Mouse (Mus musculus): ENCODE results near the gene Zfp280b. TPM values are rescaled to one million over a fixed set of nuclear protein-coding genes. Genes with fewer than 3 reads are reported as not detected.
"Not testable (repeated sequence)": the region's sequence is repeated elsewhere in the genome, so short reads cannot be mapped to it uniquely, and the experiment has no call there.

Zfp280b gene
- polyA plus RNA-seq, 1 experiment from 2014 or later, result 28.5 TPM

GRCm38 (mm10) chr10:76067674-76068613 lies 35.5 kb downstream of the Zfp280b start:
- H3K36me3 ChIP-seq, result no peaks in the 10 kb centered on the region
- peaks cover 4% of the 10 kb centered on the region; the same call in 1 of the 2 replicates for H3K4me1 ChIP-seq (replicated peaks)
- H3K9me3 ChIP-seq, result no peaks in the 10 kb centered on the region
- 0 out of 2 replicates have a peak overlapping the region, but pooled peaks have one; percentile 3 for H3K4me2 ChIP-seq
- H3K9ac ChIP-seq (replicated peaks), result no peak overlapping the region
- no peak overlapping the region for H3K4me3 ChIP-seq (replicated peaks)
- ATAC-seq (ENCODE audit: insufficient number of reproducible peaks, insufficient read depth, low FRiP score, low TSS enrichment, low read depth), result no peak
- H3K27ac ChIP-seq, result no peak overlapping the region
- 34% methylated on average over 12 of the region's 12 CpGs for whole genome bisulfite sequencing
- H3K27me3 ChIP-seq, result no peaks in the 10 kb centered on the region

- not testable (repeated sequence) for H3K4me2 ChIP-seq; H3K36me3 ChIP-seq; H3K4me3 ChIP-seq (replicated peaks); H3K4me1 ChIP-seq (replicated peaks); H3K27ac ChIP-seq; H3K27me3 ChIP-seq; H3K9ac ChIP-seq (replicated peaks); H3K9me3 ChIP-seq; ATAC-seq (ENCODE audit: insufficient number of reproducible peaks, insufficient read depth, low FRiP score, low TSS enrichment, low read depth)
- 93% methylated on average over 5 of the region's 5 CpGs for WGBS
These were observed 39.6 kb downstream of the Zfp280b start for GRCm38 (mm10) chr10:76072080-76072479.

GRCm38 (mm10) chr10:76077008-76077407 lies 44.6 kb downstream of the Zfp280b start:
- not testable (repeated sequence) for H3K4me2 ChIP-seq; H3K27me3 ChIP-seq; ATAC-seq (ENCODE audit: insufficient number of reproducible peaks, insufficient read depth, low FRiP score, low TSS enrichment, low read depth); H3K9me3 ChIP-seq; H3K4me1 ChIP-seq (replicated peaks); H3K36me3 ChIP-seq; H3K27ac ChIP-seq; H3K4me3 ChIP-seq (replicated peaks); H3K9ac ChIP-seq (replicated peaks)
- 89% methylated on average over 2 of the region's 2 CpGs for WGBS

Small RNA genes lying within 50 kb of the gene (microRNA-seq; reads per million reads assigned to microRNA genes)
- not detected for gene Mir6409

Other genes starting within 250 kb of the Zfp280b start
- gene Gstt1, start 234.1 kb upstream of the Zfp280b start, polyA plus RNA-seq (2016; fragmentation: Nextera tagmentation; extraction: Ambion mirVana), result 9.2 and 9.8 TPM in 2 replicates
- gene Gstt4, start 210.1 kb upstream of the Zfp280b start, polyA plus RNA-seq (2016; fragmentation: Nextera tagmentation; extraction: Ambion mirVana), result not detected in 2 replicates
- gene Gstt2, start 195.2 kb upstream of the Zfp280b start, polyA plus RNA-seq (2016; fragmentation: Nextera tagmentation; extraction: Ambion mirVana), result 9.7 and 11.1 TPM in 2 replicates
- gene Mif, start 172.4 kb upstream of the Zfp280b start, polyA plus RNA-seq (2016; fragmentation: Nextera tagmentation; extraction: Ambion mirVana), result 1,855 and 1,928 TPM in 2 replicates
- gene Derl3, start 139.2 kb upstream of the Zfp280b start, polyA plus RNA-seq (2016; fragmentation: Nextera tagmentation; extraction: Ambion mirVana), result 3.5 and 3.9 TPM in 2 replicates
- gene Smarcb1, start 111.0 kb upstream of the Zfp280b start, polyA plus RNA-seq (2016; fragmentation: Nextera tagmentation; extraction: Ambion mirVana), result 252 and 264 TPM in 2 replicates
- gene Chchd10, start 99.5 kb upstream of the Zfp280b start, polyA plus RNA-seq (2016; fragmentation: Nextera tagmentation; extraction: Ambion mirVana), result 5.5 and 8.0 TPM in 2 replicates
- gene Mmp11, start 96.2 kb upstream of the Zfp280b start, polyA plus RNA-seq (2016; fragmentation: Nextera tagmentation; extraction: Ambion mirVana), result 96.8 and 107 TPM in 2 replicates
- 0.32 and 0.50 TPM in 2 replicates for gene Gm867, start 92.0 kb upstream of the Zfp280b start, polyA plus RNA-seq (2016; fragmentation: Nextera tagmentation; extraction: Ambion mirVana)
- 0.50 and 0.71 TPM in 2 replicates for gene Vpreb3, start 89.6 kb upstream of the Zfp280b start, polyA plus RNA-seq (2016; fragmentation: Nextera tagmentation; extraction: Ambion mirVana)
- gene Gm5134, start 78.1 kb upstream of the Zfp280b start, polyA plus RNA-seq (2016; fragmentation: Nextera tagmentation; extraction: Ambion mirVana), result not detected in 2 replicates
- gene Slc5a4b, start 78.3 kb downstream of the Zfp280b start, polyA plus RNA-seq (2016; fragmentation: Nextera tagmentation; extraction: Ambion mirVana), result not detected in 2 replicates
- not detected in 2 replicates for gene Slc5a4a, start 114.8 kb downstream of the Zfp280b start, polyA plus RNA-seq (2016; fragmentation: Nextera tagmentation; extraction: Ambion mirVana)
- 45.3 and 49.4 TPM in 2 replicates for gene Prmt2, start 205.2 kb downstream of the Zfp280b start, polyA plus RNA-seq (2016; fragmentation: Nextera tagmentation; extraction: Ambion mirVana)
- 0.23 and 0.64 TPM in 2 replicates for gene S100b, start 221.2 kb downstream of the Zfp280b start, polyA plus RNA-seq (2016; fragmentation: Nextera tagmentation; extraction: Ambion mirVana)